Mouse (Mus musculus) myocyte (in vitro differentiated cells): Measurements from ENCODE around the gene A030003K21Rik. TPM values are rescaled to one million over a fixed set of nuclear protein-coding genes. Genes with fewer than 3 reads are reported as not detected.
"Not testable (repeated sequence)": the region's sequence is repeated elsewhere in the genome, so short reads cannot be mapped to it uniquely, and the experiment has no call there.

Source experiments
- H3K27me3 ChIP-seq: one replicate; pipeline ENCODE4 v1.6.1; 2011; ENCODE audit not compliant: control insufficient read depth, insufficient read depth, insufficient read length
- H3K36me3 ChIP-seq: one replicate; pipeline ENCODE4 v1.6.1; 2011; ENCODE audit not compliant: control insufficient read depth, insufficient read depth
- H3K4me2 ChIP-seq: one replicate; pipeline ENCODE4 v1.6.1; 2011; ENCODE audit warnings: low read depth, control low read depth
- H3K4me3 ChIP-seq: one replicate; pipeline ENCODE4 v1.5.1; 2011; ENCODE audit warnings: mild to moderate bottlenecking, control low read depth, moderate library complexity
- H3K79me2 ChIP-seq: one replicate; pipeline ENCODE4 v1.6.1; 2011; ENCODE audit not compliant: control insufficient read depth, insufficient read depth
- H3ac ChIP-seq: one replicate; pipeline ENCODE4 v1.6.1; 2011; ENCODE audit not compliant: control insufficient read depth, insufficient read length
- CEBPB ChIP-seq: IDR thresholded peaks from 2 replicates; pipeline ENCODE4 v1.6.1; 2011; ENCODE audit warnings: mild to moderate bottlenecking, moderate library complexity; ENCODE audit not compliant: poor library complexity, insufficient read depth, severe bottlenecking
- E2F4 ChIP-seq: IDR thresholded peaks from one replicate; pipeline ENCODE4 v1.6.1; 2011; ENCODE audit warnings: mild to moderate bottlenecking, control low read depth, moderate library complexity; ENCODE audit not compliant: insufficient read depth
- MAX ChIP-seq: IDR thresholded peaks from one replicate; pipeline ENCODE4 v1.6.1; 2011; ENCODE audit warnings: low read depth, mild to moderate bottlenecking, control low read depth
- MYOD1 ChIP-seq, 3 experiments: IDR thresholded peaks; one replicate each; pipeline ENCODE4 v1.6.1; 2011; ENCODE audit warnings: control low read depth in 2 of 3, low read depth in 2 of 3, mild to moderate bottlenecking in 2 of 3, moderate library complexity in 1 of 3; ENCODE audit not compliant: insufficient read length in 2 of 3, control insufficient read depth in 1 of 3
- MYOG ChIP-seq, 3 experiments: IDR thresholded peaks; one replicate each; pipeline ENCODE4 v1.6.1; 2011; ENCODE audit warnings: control low read depth in 2 of 3, low read depth in 2 of 3, mild to moderate bottlenecking in 2 of 3; ENCODE audit not compliant: insufficient read length in 2 of 3, control insufficient read depth in 1 of 3, insufficient read depth in 1 of 3
- POLR2A ChIP-seq: IDR thresholded peaks from one replicate; pipeline ENCODE4 v1.6.1; 2011; ENCODE audit warnings: low read depth, mild to moderate bottlenecking, control low read depth, moderate library complexity; ENCODE audit not compliant: insufficient read length
- POLR2AphosphoS2 ChIP-seq: IDR thresholded peaks from one replicate; pipeline ENCODE4 v1.6.1; 2011; ENCODE audit warnings: low read depth, control low read depth; ENCODE audit not compliant: insufficient read length
- REST ChIP-seq: IDR thresholded peaks from one replicate; pipeline ENCODE4 v1.6.1; 2011; ENCODE audit warnings: mild to moderate bottlenecking, control low read depth, moderate library complexity; ENCODE audit not compliant: insufficient read depth, insufficient read length
- SRF ChIP-seq: IDR thresholded peaks from one replicate; pipeline ENCODE4 v1.6.1; 2011; ENCODE audit warnings: low read depth; ENCODE audit not compliant: control insufficient read depth, insufficient read length
- TCF12 ChIP-seq: IDR thresholded peaks from one replicate; pipeline ENCODE4 v1.6.1; 2011; ENCODE audit warnings: mild to moderate bottlenecking, control low read depth; ENCODE audit not compliant: poor library complexity, insufficient read depth, severe bottlenecking
- TCF3 ChIP-seq: IDR thresholded peaks from one replicate; pipeline ENCODE4 v1.6.1; 2011; ENCODE audit warnings: low read depth, control low read depth; ENCODE audit not compliant: insufficient read length
- USF1 ChIP-seq: IDR thresholded peaks from one replicate; pipeline ENCODE4 v1.6.1; 2011; ENCODE audit warnings: low read depth, mild to moderate bottlenecking, control low read depth, moderate library complexity
- polyA plus RNA-seq: library from polyadenylated mRNA; unstranded; fragments of >200 nt; fragmentation: generic; extraction: Trizol; gene quantifications from one replicate; pipeline ENCODE4 v1.2.1, GENCODE M21; 2012; ENCODE audit warnings: missing spikeins

The A030003K21Rik gene
- polyA plus RNA-seq, 1 experiment = not detected

DNA sequence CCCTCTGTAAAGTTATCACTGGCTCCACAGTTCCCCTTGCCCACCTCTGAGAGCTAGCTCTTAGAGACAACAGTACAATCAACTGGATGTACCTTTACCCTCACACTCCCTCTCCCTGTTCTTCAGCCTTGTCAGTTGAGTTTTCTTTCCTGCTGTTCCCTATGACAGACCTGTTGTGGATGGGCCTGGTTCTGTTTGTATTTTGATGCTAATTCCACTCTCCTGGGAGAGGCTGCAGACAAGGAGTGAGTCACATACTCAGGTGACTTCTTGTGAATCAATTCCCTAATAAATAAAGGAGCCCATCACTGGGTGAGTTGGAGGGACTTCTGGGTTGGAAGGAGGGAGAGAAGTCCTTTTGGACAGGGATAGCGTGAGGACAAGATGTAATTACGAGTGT is 5.4 kb upstream of the A030003K21Rik start:
- Histone ChIP-seq H3K4me3 (no peak overlapping the region), H3K36me3 (no peaks in the 10 kb centered on the region), H3ac (no peak overlapping the region), H3K4me2 (no peak overlapping the region), H3K27me3 (no peaks in the 10 kb centered on the region), H3K79me2 (no peaks in the 10 kb centered on the region)
- TF ChIP-seq TCF3 (no peak), POLR2AphosphoS2 (no peak), MYOD1 (IDR thresholded peaks at IDR 0.05; ENCODE audit: control insufficient read depth in 1 of 3, insufficient read length in 2 of 3, low read depth in 2 of 3) (no peak), MYOG (IDR thresholded peaks at IDR 0.05; ENCODE audit: control insufficient read depth in 1 of 3, insufficient read depth in 1 of 3, insufficient read length in 2 of 3, low read depth in 2 of 3) (no peak), SRF (no peak)

DNA sequence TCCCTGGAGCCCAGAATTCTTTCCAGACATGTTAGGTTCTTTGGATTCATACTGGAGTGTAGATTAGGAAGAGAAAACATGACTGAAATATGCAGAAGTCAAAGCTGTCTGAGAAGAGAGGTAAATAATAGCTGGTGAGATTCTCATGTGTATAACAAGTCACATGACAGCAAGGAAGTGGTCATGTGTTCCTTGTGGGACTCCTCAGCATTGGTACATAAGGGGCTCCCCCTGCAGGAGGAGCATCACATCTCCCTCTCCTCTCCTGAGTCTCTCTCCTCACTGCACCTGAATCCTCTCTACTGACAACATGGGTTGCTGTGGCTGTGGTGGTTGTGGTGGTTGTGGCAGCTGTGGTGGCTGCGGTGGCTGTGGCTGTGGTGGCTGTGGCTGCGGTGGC is 2.8 kb upstream of the A030003K21Rik start:
- not testable (repeated sequence) for H3K79me2 ChIP-seq, H3K4me3 ChIP-seq, H3ac ChIP-seq, H3K27me3 ChIP-seq, H3K4me2 ChIP-seq, H3K36me3 ChIP-seq

DNA sequence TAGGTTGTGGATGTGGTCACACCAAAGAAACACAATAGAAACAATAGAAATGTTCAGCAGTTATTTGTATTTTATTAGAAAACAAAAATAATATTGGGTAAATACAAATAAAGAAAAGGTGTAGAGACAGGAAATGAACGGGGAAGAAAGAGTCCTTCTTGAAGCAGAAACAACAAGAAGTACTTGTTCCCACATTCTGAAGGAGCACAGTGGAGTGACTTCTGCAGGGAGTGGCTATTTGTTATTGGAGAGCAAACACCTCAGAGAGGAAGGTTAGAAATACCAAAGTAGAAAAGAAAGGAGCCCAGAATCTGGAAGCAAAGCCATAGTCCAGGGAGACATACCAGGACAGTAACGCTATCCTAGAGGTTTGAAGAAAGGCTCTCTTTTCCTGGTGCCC is 683 bp downstream of the A030003K21Rik start:
- not testable (repeated sequence) for H3K4me2 ChIP-seq, H3K27me3 ChIP-seq, H3K4me3 ChIP-seq, H3K79me2 ChIP-seq, H3K36me3 ChIP-seq, H3ac ChIP-seq

DNA sequence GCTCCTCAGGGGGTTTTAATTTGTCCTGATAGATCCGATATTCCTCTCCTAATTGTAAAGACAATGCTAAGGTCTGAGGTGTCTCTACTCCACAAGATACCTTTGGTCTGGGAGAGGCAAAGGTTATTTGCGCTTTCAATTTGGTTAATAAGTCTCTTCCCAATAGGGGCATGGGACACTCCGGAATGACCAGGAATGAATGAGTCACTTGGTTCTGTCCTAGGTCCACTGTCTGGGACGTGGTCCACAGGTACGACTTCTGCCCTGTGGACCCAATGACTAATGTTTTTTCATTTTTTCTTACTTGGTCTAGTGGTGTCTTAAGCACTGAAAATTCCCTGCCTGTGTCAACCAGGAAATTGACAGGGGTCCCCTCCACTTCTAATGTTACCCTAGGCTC is 4.5 kb downstream of the A030003K21Rik start:
- Histone ChIP-seq H3K79me2 (no peaks in the 10 kb centered on the region), H3K4me3 (no peak overlapping the region), H3K4me2 (no peak overlapping the region), H3ac (no peak overlapping the region), H3K36me3 (no peaks in the 10 kb centered on the region), H3K27me3 (no peaks in the 10 kb centered on the region)
- no peak for TF ChIP-seq SRF
- TF ChIP-seq TCF3 = no peak
- TF ChIP-seq POLR2AphosphoS2 = no peak
- TF ChIP-seq TCF12 = no peak
- TF ChIP-seq MYOG (IDR thresholded peaks at IDR 0.05; ENCODE audit: control insufficient read depth in 1 of 3, insufficient read depth in 1 of 3, insufficient read length in 2 of 3, low read depth in 2 of 3) = no peak
- no peak for TF ChIP-seq MYOD1 (IDR thresholded peaks at IDR 0.05; ENCODE audit: control insufficient read depth in 1 of 3, insufficient read length in 2 of 3, low read depth in 2 of 3)
- TF ChIP-seq E2F4 = no peak
- no peak for TF ChIP-seq REST
- no peak for TF ChIP-seq POLR2A
- TF ChIP-seq MAX = no peak
- TF ChIP-seq CEBPB = no peak
- TF ChIP-seq USF1 = no peak

GRCm38 (mm10) chr1:82931326-82931725 is 11.9 kb downstream of the A030003K21Rik start, which contains the start of gene Gm6217:
Gene Gm6217, minus strand, starts transcription at chr1:82931399.
- H3ac ChIP-seq, H3K27me3 ChIP-seq, H3K79me2 ChIP-seq, H3K36me3 ChIP-seq, H3K4me3 ChIP-seq, H3K4me2 ChIP-seq: not testable (repeated sequence)

GRCm38 (mm10) chr1:82930558-82930957 is 12.6 kb downstream of the A030003K21Rik start:
- not testable (repeated sequence) for H3ac ChIP-seq

GRCm38 (mm10) chr1:82924650-82925049 is 18.5 kb downstream of the A030003K21Rik start, which contains the start of gene A030014E15Rik:
Gene A030014E15Rik, plus strand, starts transcription at chr1:82924917.
- H3ac ChIP-seq = no peak within 1 kb of the TSS
- no peak within 1 kb of the TSS for H3K4me3 ChIP-seq
- TF ChIP-seq MYOG (IDR thresholded peaks at IDR 0.05; ENCODE audit: control insufficient read depth in 1 of 3, insufficient read depth in 1 of 3, insufficient read length in 2 of 3, low read depth in 2 of 3) (no peak), CEBPB (no peak), REST (no peak), E2F4 (no peak), TCF3 (no peak), MAX (no peak), TCF12 (no peak), SRF (no peak), MYOD1 (IDR thresholded peaks at IDR 0.05; ENCODE audit: control insufficient read depth in 1 of 3, insufficient read length in 2 of 3, low read depth in 2 of 3) (no peak), USF1 (no peak), POLR2AphosphoS2 (no peak), POLR2A (no peak)
- H3K27me3 ChIP-seq = peaks cover 10% of the 10 kb centered on the region
- H3K36me3 ChIP-seq = no peaks in the 10 kb centered on the region
- H3K4me2 ChIP-seq = no peak within 1 kb of the TSS
- H3K79me2 ChIP-seq = no peaks in the 10 kb centered on the region

More at GRCm38 (mm10) chr1:82930558-82930957, 12.6 kb downstream of the A030003K21Rik start:
- not testable (repeated sequence) for H3K79me2 ChIP-seq, H3K4me3 ChIP-seq, H3K4me2 ChIP-seq, H3K36me3 ChIP-seq, H3K27me3 ChIP-seq
